Mouse (Mus musculus) intestine, postnatal 0 days (tissue): ENCODE results near the gene Anks1. TPM values are rescaled to one million over a fixed set of nuclear protein-coding genes. Genes with fewer than 3 reads are reported as not detected.

ENCODE experiments used
- ATAC-seq: fragments of 200-750 bp; cut with Nextera tagmentation; 2 replicates; pipeline ENCODE4 v1.8.0; 2017; ENCODE audit warnings: mild to moderate bottlenecking, moderate TSS enrichment, moderate library complexity
- H3K27ac ChIP-seq: fragments of 300-500 bp; sonication (generic); 2 replicates; pipeline ENCODE4 v1.5.1; 2014; ENCODE audit warnings: mild to moderate bottlenecking, low read depth, low read length, moderate library complexity
- H3K27me3 ChIP-seq: fragments of 300-500 bp; sonication (generic); replicated peaks from 2 replicates; pipeline ENCODE4 v1.6.1; 2014; ENCODE audit warnings: low read length, mixed read lengths; ENCODE audit not compliant: control insufficient read depth, insufficient read depth
- H3K36me3 ChIP-seq: fragments of 300-500 bp; sonication (generic); 2 replicates; pipeline ENCODE4 v1.6.1; 2014; ENCODE audit warnings: mild to moderate bottlenecking, moderate library complexity; ENCODE audit not compliant: control insufficient read depth, insufficient read depth
- H3K4me1 ChIP-seq: fragments of 300-500 bp; sonication (generic); replicated peaks from 2 replicates; pipeline ENCODE4 v1.6.1; 2014; ENCODE audit warnings: antibody characterized with exemption, low read length, mixed read lengths; ENCODE audit not compliant: control insufficient read depth, insufficient read depth
- H3K4me2 ChIP-seq: fragments of 300-500 bp; sonication (generic); replicated peaks from 2 replicates; pipeline ENCODE4 v1.6.1; 2014; ENCODE audit warnings: low read depth, mild to moderate bottlenecking, moderate library complexity
- H3K4me3 ChIP-seq: fragments of 300-500 bp; sonication (generic); 2 replicates; pipeline ENCODE4 v1.5.1; 2014; ENCODE audit warnings: low read depth, low read length
- H3K9ac ChIP-seq: fragments of 300-500 bp; sonication (generic); 2 replicates; pipeline ENCODE4 v1.6.1; 2014; ENCODE audit warnings: mild to moderate bottlenecking, low read depth, low read length
- H3K9me3 ChIP-seq: fragments of 300-500 bp; sonication (generic); 2 replicates; pipeline ENCODE4 v1.6.1; 2016; ENCODE audit warnings: mixed run types; ENCODE audit not compliant: control insufficient read depth
- CTCF ChIP-seq: sonication (generic); IDR thresholded peaks from 2 replicates; pipeline ENCODE4 v1.5.1; 2016; ENCODE audit warnings: low read depth, mild to moderate bottlenecking, control low read depth, antibody characterized with exemption, moderate library complexity
- WGBS: fragments of 180-500 bp; shearing (Covaris S2); extraction: QIAGEN DNeasy Blood & Tissue Kit; methylation state at CpG from one replicate; pipeline ENCODE4 v1.1.7; 2014; 5-methylcytosine and 5-hydroxymethylcytosine counted together
- polyA plus RNA-seq: library from polyadenylated mRNA; unstranded; fragments of >200 nt; fragmentation: Nextera tagmentation; extraction: Ambion mirVana; gene quantifications from 2 replicates; pipeline ENCODE4 v1.2.1, GENCODE M21; 2015

Anks1 gene
- polyA plus RNA-seq, 1 experiment from 2014 or later, result 10.0 TPM

- Histone ChIP-seq H3K27ac (no peak overlapping the region; the same call in 1 of the 2 replicates), H3K36me3 (peaks cover 18% of the 10 kb centered on the region), H3K4me2 (no peak overlapping the region), H3K27me3 (no peaks in the 10 kb centered on the region), H3K4me1 (peaks cover 16% of the 10 kb centered on the region), H3K9me3 (no peaks in the 10 kb centered on the region), H3K4me3 (no peak overlapping the region), H3K9ac (no peak overlapping the region)
- ATAC-seq, result no peak
- WGBS, result 74% methylated on average over 2 of the region's 2 CpGs
- TF ChIP-seq CTCF, result no peak
Measured at GRCm38 (mm10) chr17:28029308-28029707, 120.2 kb downstream of the Anks1 start.

DNA sequence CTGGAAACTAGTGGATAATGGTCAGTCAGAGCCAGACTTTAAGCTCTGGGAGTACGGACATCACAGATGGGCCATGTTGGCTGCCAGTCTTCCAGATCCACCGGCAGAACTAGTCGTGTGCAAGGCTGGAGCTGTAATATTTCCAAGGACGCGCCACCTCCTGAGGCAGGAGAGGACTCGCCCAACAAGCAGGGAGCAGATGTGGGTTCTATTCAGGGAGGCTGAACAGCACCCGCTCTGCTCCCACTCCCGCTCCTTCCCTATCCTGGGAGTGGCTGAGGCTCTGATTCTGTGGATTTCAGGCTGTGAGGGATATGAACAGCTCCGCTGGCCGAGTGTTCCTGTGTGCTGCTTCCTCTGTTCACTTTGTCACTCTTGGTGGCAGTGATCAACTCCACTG is 121.3 kb downstream of the Anks1 start:
- no peak overlapping the region for H3K27ac ChIP-seq
- 78% methylated on average over 10 of the region's 10 CpGs for WGBS

GRCm38 (mm10) chr17:28031281-28031941 is 122.3 kb downstream of the Anks1 start:
- WGBS, result 72% methylated on average over 9 of the region's 9 CpGs
- TF ChIP-seq CTCF, result no peak

More for the DNA sequence above, 121.3 kb downstream of the Anks1 start:
- H3K4me3 ChIP-seq, result no peak overlapping the region
- H3K4me1 ChIP-seq, result peaks cover 11% of the 10 kb centered on the region; the same call in 1 of the 2 replicates
- TF ChIP-seq CTCF, result no peak
- H3K36me3 ChIP-seq, result peaks cover 22% of the 10 kb centered on the region
- no peaks in the 10 kb centered on the region for H3K27me3 ChIP-seq
- H3K9ac ChIP-seq, result no peak overlapping the region
- no peak overlapping the region for H3K4me2 ChIP-seq
- ATAC-seq, result no peak
- no peaks in the 10 kb centered on the region for H3K9me3 ChIP-seq

GRCm38 (mm10) chr17:28032219-28032618 is 123.1 kb downstream of the Anks1 start:
- 88% methylated on average over 10 of the region's 10 CpGs for WGBS
- TF ChIP-seq CTCF, result no peak

More at GRCm38 (mm10) chr17:28031281-28031941, 122.3 kb downstream of the Anks1 start:
- H3K27ac ChIP-seq, result no peak overlapping the region
- no peak overlapping the region for H3K4me2 ChIP-seq
- H3K27me3 ChIP-seq, result no peaks in the 10 kb centered on the region
- ATAC-seq, result no peak
- H3K9me3 ChIP-seq, result no peaks in the 10 kb centered on the region
- H3K9ac ChIP-seq, result no peak overlapping the region
- peaks cover 22% of the 10 kb centered on the region for H3K36me3 ChIP-seq
- 0 out of 2 replicates have a peak, but pooled peaks cover 1% of the 10 kb centered on the region for H3K4me1 ChIP-seq
- H3K4me3 ChIP-seq, result no peak overlapping the region

DNA sequence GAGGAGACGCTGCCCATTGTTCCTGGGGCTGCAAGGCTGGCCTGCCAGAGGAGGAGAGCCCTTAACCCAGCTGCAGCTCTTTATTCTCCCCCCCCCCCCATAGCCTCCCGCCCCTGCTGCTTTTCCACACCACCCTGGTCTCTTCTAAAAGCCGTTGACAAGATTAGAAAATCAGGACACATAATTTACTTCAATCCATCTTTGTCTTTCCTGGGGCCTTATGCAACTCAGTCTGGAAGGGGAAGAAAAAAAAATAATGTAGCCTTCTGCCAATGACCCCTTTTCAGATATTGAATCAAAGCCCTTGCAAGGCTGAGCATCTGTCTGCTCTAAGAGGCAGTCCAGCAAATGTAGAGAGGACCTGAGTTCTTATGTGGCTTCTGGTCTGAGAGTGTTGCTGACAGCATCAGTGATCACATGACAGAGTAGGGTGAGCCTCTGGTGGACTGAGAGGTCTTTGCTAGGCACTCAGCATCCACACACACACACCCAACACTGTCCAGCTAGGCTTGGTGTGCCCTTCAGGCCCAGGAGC is 124.0 kb downstream of the Anks1 start:
- H3K27ac ChIP-seq, result no peak overlapping the region
- no peaks in the 10 kb centered on the region for H3K27me3 ChIP-seq
- H3K9ac ChIP-seq, result no peak overlapping the region
- peaks cover 22% of the 10 kb centered on the region for H3K36me3 ChIP-seq
- TF ChIP-seq CTCF, result no peak
- H3K9me3 ChIP-seq, result no peaks in the 10 kb centered on the region
- 60% methylated on average over 3 of the region's 3 CpGs for WGBS
- no peaks in the 10 kb centered on the region for H3K4me1 ChIP-seq
- no peak for ATAC-seq
- no peak overlapping the region for H3K4me2 ChIP-seq
- H3K4me3 ChIP-seq, result no peak overlapping the region

More at GRCm38 (mm10) chr17:28032219-28032618, 123.1 kb downstream of the Anks1 start:
- no peaks in the 10 kb centered on the region for H3K4me1 ChIP-seq
- H3K27ac ChIP-seq, result no peak overlapping the region; the same call in 1 of the 2 replicates
- no peak overlapping the region for H3K9ac ChIP-seq
- H3K27me3 ChIP-seq, result no peaks in the 10 kb centered on the region
- H3K4me3 ChIP-seq, result no peak overlapping the region
- H3K9me3 ChIP-seq, result no peaks in the 10 kb centered on the region
- ATAC-seq, result no peak
- H3K4me2 ChIP-seq, result no peak overlapping the region
- peaks cover 22% of the 10 kb centered on the region for H3K36me3 ChIP-seq

DNA sequence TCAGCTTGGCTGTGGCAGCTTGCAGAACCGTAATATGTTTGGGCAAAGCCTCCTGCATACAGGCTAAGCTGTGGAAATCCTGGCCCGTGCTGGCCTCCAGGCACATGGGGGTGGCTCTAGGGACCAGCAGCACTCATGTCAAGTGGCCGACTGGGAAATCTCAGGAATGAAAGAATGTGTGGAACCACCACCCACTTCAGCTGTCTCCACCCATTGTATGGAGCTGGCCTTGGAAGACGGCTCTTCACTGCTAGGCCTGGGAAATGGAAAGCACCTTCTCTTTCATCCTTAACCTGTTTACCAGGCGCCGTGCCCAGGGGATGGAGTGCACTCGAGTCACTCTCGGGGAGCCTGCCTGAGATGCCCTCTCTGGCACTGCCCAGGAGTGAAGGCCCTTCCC is 125.9 kb downstream of the Anks1 start:
- no peak overlapping the region for H3K9ac ChIP-seq
- peaks cover 32% of the 10 kb centered on the region for H3K36me3 ChIP-seq
- H3K4me2 ChIP-seq, result no peak overlapping the region
- H3K9me3 ChIP-seq, result no peaks in the 10 kb centered on the region
- no peak overlapping the region for H3K4me3 ChIP-seq
- ATAC-seq, result no peak
- no peaks in the 10 kb centered on the region for H3K27me3 ChIP-seq
- WGBS, result 54% methylated on average over 8 of the region's 8 CpGs
- H3K4me1 ChIP-seq, result no peaks in the 10 kb centered on the region
- H3K27ac ChIP-seq, result no peak overlapping the region
- TF ChIP-seq CTCF, result no peak
